Mouse (Mus musculus) CH12.LX (cell line): ENCODE data around the gene Acyp1. TPM values are rescaled to one million over a fixed set of nuclear protein-coding genes. Genes with fewer than 3 reads are reported as not detected.
A peak's percentile ranks its signal among the peaks of the same experiment; 100 is the strongest.

ENCODE experiments used
- DNase-seq: peaks from one replicate; pipeline ENCODE4 v3.0.0-alpha.2; 2013; ENCODE audit errors: extremely low read depth
- H3K27ac ChIP-seq: 2 replicates; pipeline ENCODE4 v1.5.1; 2012; ENCODE audit warnings: low read depth, mild to moderate bottlenecking, control low read depth, moderate library complexity; ENCODE audit not compliant: insufficient read depth
- H3K27me3 ChIP-seq: replicated peaks from 2 replicates; pipeline ENCODE3; 2012; ENCODE audit warnings: inconsistent platforms
- H3K36me3 ChIP-seq, 2 experiments: replicated peaks in 1 of 2; 2 replicates each; pipeline versions ENCODE3 to v1.6.1; 2012; ENCODE audit warnings: inconsistent platforms in 1 of 2, low read length in 1 of 2, mild to moderate bottlenecking in 1 of 2, mixed read lengths in 1 of 2, moderate library complexity in 1 of 2; ENCODE audit not compliant: control insufficient read depth in 1 of 2, insufficient read depth in 1 of 2
- H3K4me1 ChIP-seq, 2 experiments: 2 replicates each; pipeline ENCODE4 v1.6.1; 2012; ENCODE audit warnings: inconsistent platforms in 1 of 2, moderate library complexity in 1 of 2; ENCODE audit not compliant: insufficient read depth in 2 of 2, control insufficient read depth in 1 of 2
- H3K4me2 ChIP-seq: 2 replicates; pipeline ENCODE4 v1.6.1; 2012; ENCODE audit warnings: low read depth, mild to moderate bottlenecking, control low read depth; ENCODE audit not compliant: poor library complexity, insufficient read depth, severe bottlenecking
- H3K4me3 ChIP-seq, 3 experiments: fragments of 150-350 bp in 1 of 3; sonication (generic) in 1 of 3; replicated peaks in 1 of 3; 2 replicates each; pipeline versions ENCODE3 to v1.5.1; 2011 to 2012; ENCODE audit warnings: low read depth in 2 of 3, low read length in 2 of 3, mild to moderate bottlenecking in 2 of 3, moderate library complexity in 2 of 3, control low read depth in 1 of 3, improper control_type of control experiment in 1 of 3, inconsistent platforms in 1 of 3, mixed read lengths in 1 of 3; ENCODE audit not compliant: poor library complexity in 1 of 3
- H3K79me2 ChIP-seq: replicated peaks from 2 replicates; pipeline ENCODE4 v1.6.1; 2012; ENCODE audit warnings: mild to moderate bottlenecking, moderate library complexity; ENCODE audit not compliant: control insufficient read depth, poor library complexity, insufficient read depth, severe bottlenecking; ENCODE audit errors: extremely low read depth
- H3K9ac ChIP-seq: 2 replicates; pipeline ENCODE4 v1.6.1; 2012; ENCODE audit warnings: low read depth, mild to moderate bottlenecking, control low read depth, moderate library complexity; ENCODE audit not compliant: insufficient read depth
- H3K9me3 ChIP-seq: replicated peaks from 2 replicates; pipeline ENCODE3; 2012; ENCODE audit warnings: low read length, inconsistent platforms, mixed read lengths
- BHLHE40 ChIP-seq: IDR thresholded peaks from 2 replicates; pipeline ENCODE4 v1.6.1; 2011; ENCODE audit warnings: mild to moderate bottlenecking, low read depth, low read length, improper control_type of control experiment
- CHD1 ChIP-seq: IDR thresholded peaks from 2 replicates; pipeline ENCODE4 v1.6.1; 2012; ENCODE audit warnings: low read depth, low read length, improper control_type of control experiment, inconsistent platforms
- CHD2 ChIP-seq: IDR thresholded peaks from 2 replicates; pipeline ENCODE4 v1.6.1; 2011; ENCODE audit warnings: low read length, improper control_type of control experiment
- CTCF ChIP-seq, 2 experiments: IDR thresholded peaks in 1 of 2; conservative IDR thresholded peaks in 1 of 2; 2 replicates each; pipeline ENCODE4 v1.5.1; 2011 to 2012; ENCODE audit warnings: low read depth in 2 of 2, low read length in 2 of 2, improper control_type of control experiment in 1 of 2, inconsistent platforms in 1 of 2, mild to moderate bottlenecking in 1 of 2, moderate library complexity in 1 of 2
- E2F4 ChIP-seq: IDR thresholded peaks from 2 replicates; pipeline ENCODE4 v1.6.1; 2011; ENCODE audit warnings: low read depth, low read length, improper control_type of control experiment; ENCODE audit not compliant: insufficient replicate concordance
- ELF1 ChIP-seq: IDR thresholded peaks from 2 replicates; pipeline ENCODE4 v1.6.1; 2014; ENCODE audit warnings: low read depth, mild to moderate bottlenecking, inconsistent platforms, low read length, improper control_type of control experiment
- EP300 ChIP-seq: IDR thresholded peaks from 2 replicates; pipeline ENCODE4 v1.6.1; 2011; ENCODE audit warnings: low read length, improper control_type of control experiment
- ETS1 ChIP-seq: conservative IDR thresholded peaks from 2 replicates; pipeline ENCODE4 v1.6.1; 2012; ENCODE audit warnings: low read depth, mild to moderate bottlenecking, inconsistent platforms, low read length, improper control_type of control experiment, moderate library complexity
- GABPA ChIP-seq: IDR thresholded peaks from 2 replicates; pipeline ENCODE4 v1.6.1; 2012; ENCODE audit warnings: low read depth, low read length, improper control_type of control experiment, inconsistent platforms; ENCODE audit not compliant: insufficient replicate concordance
- HCFC1 ChIP-seq: IDR thresholded peaks from 2 replicates; pipeline ENCODE4 v1.6.1; 2012; ENCODE audit warnings: low read depth, mild to moderate bottlenecking, inconsistent platforms, low read length, improper control_type of control experiment
- IRF4 ChIP-seq: IDR thresholded peaks from 2 replicates; pipeline ENCODE4 v1.6.1; 2014; ENCODE audit warnings: low read depth, mild to moderate bottlenecking, inconsistent platforms, low read length, improper control_type of control experiment
- JUN ChIP-seq: IDR thresholded peaks from 2 replicates; pipeline ENCODE4 v1.6.1; 2011; ENCODE audit warnings: low read depth, mild to moderate bottlenecking, low read length, improper control_type of control experiment, moderate library complexity; ENCODE audit not compliant: insufficient read depth
- JUND ChIP-seq: conservative IDR thresholded peaks from 2 replicates; pipeline ENCODE4 v1.6.1; 2011; ENCODE audit warnings: low read depth, low read length, improper control_type of control experiment
- KAT2A ChIP-seq: IDR thresholded peaks from 2 replicates; pipeline ENCODE4 v1.6.1; 2012; ENCODE audit warnings: low read length, improper control_type of control experiment, inconsistent platforms; ENCODE audit not compliant: insufficient replicate concordance
- MAFK ChIP-seq: IDR thresholded peaks from 2 replicates; pipeline ENCODE4 v1.6.1; 2011; ENCODE audit warnings: low read length, improper control_type of control experiment; ENCODE audit not compliant: insufficient replicate concordance
- MAX ChIP-seq: IDR thresholded peaks from 2 replicates; pipeline ENCODE4 v1.6.1; 2011; ENCODE audit warnings: low read length, improper control_type of control experiment
- MAZ ChIP-seq: IDR thresholded peaks from 2 replicates; pipeline ENCODE4 v1.6.1; 2012; ENCODE audit warnings: low read depth, mild to moderate bottlenecking, inconsistent platforms, low read length, improper control_type of control experiment, moderate library complexity
- MEF2A ChIP-seq: IDR thresholded peaks from 2 replicates; pipeline ENCODE4 v1.6.1; 2014; ENCODE audit warnings: low read depth, mild to moderate bottlenecking, inconsistent platforms, low read length, improper control_type of control experiment, borderline replicate concordance
- MXI1 ChIP-seq: IDR thresholded peaks from 2 replicates; pipeline ENCODE4 v1.6.1; 2011; ENCODE audit warnings: mild to moderate bottlenecking, low read depth, low read length, improper control_type of control experiment
- MYC ChIP-seq: IDR thresholded peaks from 2 replicates; pipeline ENCODE4 v1.6.1; 2011; ENCODE audit warnings: low read depth, mild to moderate bottlenecking, improper control_type of control experiment, low read length
- NELFE ChIP-seq: IDR thresholded peaks from 2 replicates; pipeline ENCODE4 v1.6.1; 2011; ENCODE audit warnings: low read depth, low read length, improper control_type of control experiment
- NRF1 ChIP-seq: IDR thresholded peaks from 2 replicates; pipeline ENCODE4 v1.6.1; 2014; ENCODE audit warnings: low read depth, mild to moderate bottlenecking, inconsistent platforms, low read length, improper control_type of control experiment, moderate library complexity
- PAX5 ChIP-seq: IDR thresholded peaks from 2 replicates; pipeline ENCODE4 v1.6.1; 2012; ENCODE audit warnings: low read length, inconsistent platforms, mixed read lengths
- POLR2A ChIP-seq: IDR thresholded peaks from 2 replicates; pipeline ENCODE4 v1.6.1; 2011; ENCODE audit warnings: low read depth, mild to moderate bottlenecking, improper control_type of control experiment, low read length
- POLR2AphosphoS2 ChIP-seq: IDR thresholded peaks from 2 replicates; pipeline ENCODE4 v1.6.1; 2011; ENCODE audit warnings: low read depth, low read length, improper control_type of control experiment
- RAD21 ChIP-seq: IDR thresholded peaks from 2 replicates; pipeline ENCODE4 v1.6.1; 2011; ENCODE audit warnings: low read depth, mild to moderate bottlenecking, low read length, improper control_type of control experiment, moderate library complexity
- RCOR1 ChIP-seq: conservative IDR thresholded peaks from 2 replicates; pipeline ENCODE4 v1.6.1; 2012; ENCODE audit warnings: low read depth, mild to moderate bottlenecking, inconsistent platforms, low read length, improper control_type of control experiment
- SIN3A ChIP-seq: IDR thresholded peaks from 2 replicates; pipeline ENCODE4 v1.6.1; 2012; ENCODE audit warnings: low read length, improper control_type of control experiment, inconsistent platforms
- SMC3 ChIP-seq: IDR thresholded peaks from 2 replicates; pipeline ENCODE4 v1.6.1; 2011; ENCODE audit warnings: low read depth, low read length, improper control_type of control experiment
- TBP ChIP-seq: conservative IDR thresholded peaks from 2 replicates; pipeline ENCODE4 v1.6.1; 2011; ENCODE audit warnings: low read depth, low read length, improper control_type of control experiment
- TCF12 ChIP-seq: IDR thresholded peaks from 2 replicates; pipeline ENCODE4 v1.6.1; 2014; ENCODE audit warnings: low read depth, mild to moderate bottlenecking, inconsistent platforms, low read length, improper control_type of control experiment
- UBTF ChIP-seq: IDR thresholded peaks from 2 replicates; pipeline ENCODE4 v1.6.1; 2012; ENCODE audit warnings: low read depth, mild to moderate bottlenecking, inconsistent platforms, low read length, improper control_type of control experiment, moderate library complexity
- USF1 ChIP-seq: IDR thresholded peaks from 2 replicates; pipeline ENCODE4 v1.6.1; 2014; ENCODE audit warnings: low read depth, mild to moderate bottlenecking, inconsistent platforms, low read length, improper control_type of control experiment
- USF2 ChIP-seq: conservative IDR thresholded peaks from 2 replicates; pipeline ENCODE4 v1.6.1; 2011; ENCODE audit warnings: low read depth, low read length, improper control_type of control experiment
- ZC3H11A ChIP-seq: IDR thresholded peaks from 2 replicates; pipeline ENCODE4 v1.6.1; 2012; ENCODE audit warnings: low read depth, mild to moderate bottlenecking, inconsistent platforms, low read length, improper control_type of control experiment
- ZKSCAN1 ChIP-seq: IDR thresholded peaks from 2 replicates; pipeline ENCODE4 v1.6.1; 2012; ENCODE audit warnings: low read depth, inconsistent platforms, low read length, improper control_type of control experiment, borderline replicate concordance
- ZMIZ1 ChIP-seq: IDR thresholded peaks from 2 replicates; pipeline ENCODE4 v1.6.1; 2012; ENCODE audit warnings: low read depth, mild to moderate bottlenecking, inconsistent platforms, low read length, improper control_type of control experiment
- ZNF384 ChIP-seq: IDR thresholded peaks from 2 replicates; pipeline ENCODE4 v1.6.1; 2012; ENCODE audit warnings: low read depth, low read length, improper control_type of control experiment, inconsistent platforms
- dilution Hi-C: fragments of 300-500 bp; cut with MboI; formaldehyde crosslinking; loops from 2 replicates; pipeline ENCODE4 v1.14.3; 2020; ENCODE audit warnings: low sequenced_read_pairs; ENCODE audit not compliant: extremely low pct_unique_long_range_greater_than_20kb, extremely low pct_ligation_motif_present
- in situ Hi-C: fragments of 300-500 bp; cut with MboI; formaldehyde crosslinking; loops from 3 replicates; pipeline ENCODE4 v1.14.3; 2019; ENCODE audit warnings: low sequenced_read_pairs, low pct_ligation_motif_present, low pct_unique_long_range_greater_than_20kb, mixed read lengths
- polyA plus RNA-seq: library from polyadenylated mRNA; unstranded; fragments of >175 nt; gene quantifications from 2 replicates; pipeline ENCODE4 v1.2.1, GENCODE M21; 2012; ENCODE audit warnings: low read depth; ENCODE audit not compliant: insufficient read length
- total RNA-seq, 2 experiments: library from RNA; depleted of rRNA; stranded (reverse); fragments of 300-350 nt in 1 of 2; fragments of >200 nt in 1 of 2; gene quantifications; 2 replicates each; pipeline ENCODE4 v1.2.3; 2012 to 2014

Gene Acyp1
- total and polyA plus RNA-seq, 3 experiments, result 15.3 to 37.2 (median 27.5) TPM

GRCm38 (mm10) chr12:85280105-85280844 is 8.0 kb downstream of the Acyp1 start:
- TF ChIP-seq ZC3H11A (no peak), TCF12 (peak; percentile 73), NELFE (peak; percentile 88), MAFK (no peak), POLR2A (peak; percentile 80), MYC (no peak), ETS1 (peak; percentile 55; the same call in 1 of the 2 replicates), SIN3A (no peak), POLR2AphosphoS2 (peak; percentile 35; the same call in 1 of the 2 replicates), CHD1 (0 out of 2 replicates have a peak, but pooled peaks have one; percentile 61), MAX (0 out of 2 replicates have a peak, but pooled peaks have one; percentile 12), EP300 (peak; percentile 21; the same call in 1 of the 2 replicates), ZMIZ1 (peak; percentile 88), HCFC1 (peak; percentile 64), MXI1 (peak; percentile 76; the same call in 1 of the 2 replicates), GABPA (no peak), MAZ (no peak), TBP (no peak; the same call in 1 of the 2 replicates), MEF2A (peak; percentile 17; the same call in 1 of the 2 replicates), PAX5 (no peak), ELF1 (peak; percentile 98), JUND (peak; percentile 9; the same call in 1 of the 2 replicates), E2F4 (no peak), USF1 (no peak), RCOR1 (0 out of 2 replicates have a peak, but pooled peaks have one; percentile 54), RAD21 (no peak), ZNF384 (peak; percentile 91), UBTF (no peak), KAT2A (no peak), ZKSCAN1 (peak; percentile 93), SMC3 (no peak), JUN (0 out of 2 replicates have a peak, but pooled peaks have one; percentile 2), CTCF (conservative IDR thresholded peaks at IDR 0.05 in 1 of 2, IDR thresholded peaks at IDR 0.05 in 1 of 2; ENCODE audit: low read depth in 2 of 2, low read length in 2 of 2) (no peak), BHLHE40 (peak; percentile 99), CHD2 (peak; percentile 96), IRF4 (peak; percentile 53), NRF1 (no peak), USF2 (no peak)
- TF ChIP-seq, all 38 proteins: peak for 21

More at GRCm38 (mm10) chr12:85280105-85280844, 8.0 kb downstream of the Acyp1 start:
- H3K27me3 ChIP-seq, result no peaks in the 10 kb centered on the region
- peak overlapping the region; percentile 27; the same call in 1 of the 2 replicates for H3K27ac ChIP-seq
- dilution Hi-C loops, result no loop called here
- in situ Hi-C loops, result no loop called here
- H3K4me1 ChIP-seq, result peaks cover 2 to 32% of the 10 kb centered on the region in 2 experiments; a peak in 2 of 4 replicates
- H3K9ac ChIP-seq, result peak overlapping the region; percentile 75
- peak overlapping the region; percentile 63 to 79 (median 78) for H3K4me3 ChIP-seq
- H3K4me2 ChIP-seq, result peak overlapping the region; percentile 91
- peaks cover 4 to 21% of the 10 kb centered on the region in 2 experiments for H3K36me3 ChIP-seq
- H3K79me2 ChIP-seq, result no peaks in the 10 kb centered on the region
- no peaks in the 10 kb centered on the region for H3K9me3 ChIP-seq
- peak; percentile 98 for DNase-seq
